Mouse (Mus musculus) CH12.LX (cell line): ENCODE results near the gene Actn2.

Experiments used
- BHLHE40 ChIP-seq: IDR thresholded peaks from 2 replicates; pipeline ENCODE4 v1.6.1; 2011; ENCODE audit warnings: mild to moderate bottlenecking, low read depth, low read length, improper control_type of control experiment
- CHD2 ChIP-seq: IDR thresholded peaks from 2 replicates; pipeline ENCODE4 v1.6.1; 2011; ENCODE audit warnings: low read length, improper control_type of control experiment
- CTCF ChIP-seq, 2 experiments: IDR thresholded peaks in 1 of 2; conservative IDR thresholded peaks in 1 of 2; 2 replicates each; pipeline ENCODE4 v1.5.1; 2011 to 2012; ENCODE audit warnings: low read depth in 2 of 2, low read length in 2 of 2, improper control_type of control experiment in 1 of 2, inconsistent platforms in 1 of 2, mild to moderate bottlenecking in 1 of 2, moderate library complexity in 1 of 2
- GABPA ChIP-seq: IDR thresholded peaks from 2 replicates; pipeline ENCODE4 v1.6.1; 2012; ENCODE audit warnings: low read depth, low read length, improper control_type of control experiment, inconsistent platforms; ENCODE audit not compliant: insufficient replicate concordance
- HCFC1 ChIP-seq: IDR thresholded peaks from 2 replicates; pipeline ENCODE4 v1.6.1; 2012; ENCODE audit warnings: low read depth, mild to moderate bottlenecking, inconsistent platforms, low read length, improper control_type of control experiment
- KAT2A ChIP-seq: IDR thresholded peaks from 2 replicates; pipeline ENCODE4 v1.6.1; 2012; ENCODE audit warnings: low read length, improper control_type of control experiment, inconsistent platforms; ENCODE audit not compliant: insufficient replicate concordance
- MAX ChIP-seq: IDR thresholded peaks from 2 replicates; pipeline ENCODE4 v1.6.1; 2011; ENCODE audit warnings: low read length, improper control_type of control experiment
- MEF2A ChIP-seq: IDR thresholded peaks from 2 replicates; pipeline ENCODE4 v1.6.1; 2014; ENCODE audit warnings: low read depth, mild to moderate bottlenecking, inconsistent platforms, low read length, improper control_type of control experiment, borderline replicate concordance
- POLR2A ChIP-seq: IDR thresholded peaks from 2 replicates; pipeline ENCODE4 v1.6.1; 2011; ENCODE audit warnings: low read depth, mild to moderate bottlenecking, improper control_type of control experiment, low read length
- TBP ChIP-seq: conservative IDR thresholded peaks from 2 replicates; pipeline ENCODE4 v1.6.1; 2011; ENCODE audit warnings: low read depth, low read length, improper control_type of control experiment
- UBTF ChIP-seq: IDR thresholded peaks from 2 replicates; pipeline ENCODE4 v1.6.1; 2012; ENCODE audit warnings: low read depth, mild to moderate bottlenecking, inconsistent platforms, low read length, improper control_type of control experiment, moderate library complexity
- ZC3H11A ChIP-seq: IDR thresholded peaks from 2 replicates; pipeline ENCODE4 v1.6.1; 2012; ENCODE audit warnings: low read depth, mild to moderate bottlenecking, inconsistent platforms, low read length, improper control_type of control experiment

- TF ChIP-seq CTCF (conservative IDR thresholded peaks at IDR 0.05 in 1 of 2, IDR thresholded peaks at IDR 0.05 in 1 of 2; ENCODE audit: low read depth in 2 of 2, low read length in 2 of 2) (no peak), GABPA (no peak), HCFC1 (no peak), MAX (no peak), MEF2A (no peak), UBTF (no peak), CHD2 (no peak), TBP (no peak), ZC3H11A (no peak), POLR2A (no peak), BHLHE40 (no peak), KAT2A (no peak)
Measured at GRCm38 (mm10) chr13:12274220-12274619, 66.3 kb downstream of the Actn2 start.
